Mouse (Mus musculus): ENCODE data around the gene Ank3. TPM values are rescaled to one million over a fixed set of nuclear protein-coding genes. Genes with fewer than 3 reads are reported as not detected.
A peak's percentile ranks its signal among the peaks of the same experiment; 100 is the strongest.

Ank3 gene
- polyA plus RNA-seq, 1 experiment from 2014 or later = 13.4 TPM

DNA sequence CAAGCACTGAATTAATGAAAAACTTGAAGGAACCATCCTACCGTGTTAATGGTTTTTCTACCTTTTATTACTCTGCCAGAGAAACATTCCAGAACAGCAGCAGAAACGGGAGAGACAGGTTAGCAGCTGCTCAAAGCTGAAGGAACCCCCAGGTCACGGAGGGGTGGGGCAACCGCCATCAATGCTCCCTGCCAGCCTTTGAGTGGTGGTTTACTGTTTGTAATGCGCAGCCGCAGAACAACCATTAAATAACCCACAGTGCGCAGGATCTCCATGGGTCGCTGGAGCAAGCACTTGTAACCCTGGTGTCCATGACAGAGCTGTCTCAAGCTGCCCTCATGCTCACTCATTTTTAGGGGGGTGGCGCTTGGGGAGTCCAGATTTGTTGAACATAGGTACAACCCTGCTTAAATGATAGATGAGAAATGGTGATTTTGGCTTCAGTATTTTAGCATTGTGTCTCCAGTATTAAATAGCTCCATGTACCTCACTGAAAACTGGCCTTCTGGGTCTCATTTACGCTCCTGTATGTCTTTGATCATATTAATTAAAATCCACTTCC is 133.7 kb downstream of the Ank3 start:
- Histone ChIP-seq H3K27ac (ENCODE audit: low read depth, low read length) (no peak overlapping the region), H3K4me2 (no peak overlapping the region), H3K36me3 (ENCODE audit: control insufficient read depth, insufficient read depth, low read length) (no peaks in the 10 kb centered on the region), H3K27me3 (replicated peaks; ENCODE audit: control insufficient read depth, insufficient read depth, low read length) (no peaks in the 10 kb centered on the region), H3K9ac (ENCODE audit: low read depth, low read length) (no peak overlapping the region), H3K4me1 (replicated peaks; ENCODE audit: control insufficient read depth, insufficient read depth, low read length) (no peaks in the 10 kb centered on the region), H3K9me3 (ENCODE audit: control insufficient read depth, low read length) (no peaks in the 10 kb centered on the region), H3K4me3 (ENCODE audit: low read depth, low read length) (no peak overlapping the region)
- no peak for DNase-seq (ENCODE audit: low spot score)
- 78% methylated on average over 10 of the region's 10 CpGs for WGBS
- ATAC-seq (replicated peaks; ENCODE audit: low FRiP score) = no peak

DNA sequence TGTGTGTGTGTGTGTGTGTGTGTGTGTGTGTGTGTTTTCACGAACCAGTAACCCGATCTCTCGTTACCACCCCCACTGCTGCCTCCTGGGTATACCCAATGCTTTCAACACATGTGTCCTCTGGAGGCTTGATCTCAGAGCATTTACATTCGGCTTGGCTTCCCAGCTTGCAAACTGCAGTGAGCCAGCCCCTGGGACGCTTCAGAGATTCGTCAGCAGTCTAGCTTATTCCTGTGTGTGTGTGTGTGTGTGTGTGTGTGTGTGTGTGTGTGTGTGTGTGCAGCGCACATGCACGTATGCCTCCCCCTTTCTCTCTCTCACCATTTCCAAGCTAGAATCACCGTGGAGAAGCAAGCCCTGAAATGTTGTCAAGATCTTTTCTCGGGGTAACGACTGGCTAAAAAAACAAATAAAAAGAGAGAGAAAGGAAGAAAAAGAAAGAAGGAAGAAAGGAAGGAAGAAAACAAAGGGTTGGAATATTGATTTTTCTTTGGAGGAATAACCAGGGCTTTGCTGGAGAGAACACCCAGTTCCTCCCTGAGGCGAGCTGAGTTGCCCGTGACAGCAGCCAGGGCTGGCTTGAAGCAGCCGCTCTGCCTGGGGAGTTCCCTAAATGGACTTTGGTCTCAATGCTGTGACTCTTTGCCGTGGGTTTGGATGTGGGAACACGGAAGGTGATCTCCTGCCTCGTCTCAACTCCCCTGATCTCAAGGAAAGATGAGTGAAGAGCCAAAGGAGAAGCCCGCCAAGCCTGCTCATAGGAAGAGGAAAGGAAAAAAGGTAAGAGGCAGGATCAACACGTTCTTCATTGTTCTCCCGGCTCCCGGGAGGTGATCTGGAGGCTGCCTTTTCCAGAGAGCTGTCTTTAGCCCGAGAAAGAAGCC is 135.2 kb downstream of the Ank3 start:
- H3K9ac ChIP-seq (ENCODE audit: low read depth, low read length) = peak overlapping the region; percentile 35; the same call in 1 of the 2 replicates

DNA sequence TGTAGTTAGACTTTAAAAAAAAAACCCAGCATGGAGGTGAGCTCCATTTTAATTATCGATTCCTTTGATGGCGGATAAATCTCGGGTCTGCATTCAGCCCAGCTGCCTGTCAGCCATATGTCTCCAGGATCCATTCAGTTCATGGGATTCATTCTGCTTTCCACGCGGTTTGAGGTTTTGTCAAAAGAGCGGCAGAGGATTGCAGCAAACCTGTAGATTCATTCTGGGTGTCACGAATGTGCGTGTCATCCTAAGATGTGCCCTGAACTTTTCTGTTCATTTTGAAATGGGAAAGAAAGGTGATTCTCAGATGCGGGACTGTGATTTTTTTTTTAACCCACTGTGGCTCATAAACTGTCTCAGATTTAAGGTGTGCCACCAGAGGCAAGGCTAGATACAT is 136.1 kb downstream of the Ank3 start:
- DNase-seq (ENCODE audit: low spot score) = no peak
- no peaks in the 10 kb centered on the region for H3K36me3 ChIP-seq (ENCODE audit: control insufficient read depth, insufficient read depth, low read length)
- no peak for ATAC-seq (replicated peaks; ENCODE audit: low FRiP score)
- WGBS = 77% methylated on average over 9 of the region's 9 CpGs
- no peak overlapping the region for H3K27ac ChIP-seq (ENCODE audit: low read depth, low read length)
- no peaks in the 10 kb centered on the region for H3K27me3 ChIP-seq (replicated peaks; ENCODE audit: control insufficient read depth, insufficient read depth, low read length)
- no peak overlapping the region for H3K9ac ChIP-seq (ENCODE audit: low read depth, low read length)
- H3K4me2 ChIP-seq = peak overlapping the region; percentile 61
- no peaks in the 10 kb centered on the region for H3K9me3 ChIP-seq (ENCODE audit: control insufficient read depth, low read length)
- no peaks in the 10 kb centered on the region for H3K4me1 ChIP-seq (replicated peaks; ENCODE audit: control insufficient read depth, insufficient read depth, low read length)
- H3K4me3 ChIP-seq (ENCODE audit: low read depth, low read length) = peak overlapping the region; percentile 17; the same call in 1 of the 2 replicates

More for the DNA sequence above, 135.2 kb downstream of the Ank3 start:
- Histone ChIP-seq H3K4me3 (ENCODE audit: low read depth, low read length) (peak overlapping the region; percentile 43), H3K9me3 (ENCODE audit: control insufficient read depth, low read length) (no peaks in the 10 kb centered on the region), H3K36me3 (ENCODE audit: control insufficient read depth, insufficient read depth, low read length) (no peaks in the 10 kb centered on the region), H3K4me1 (replicated peaks; ENCODE audit: control insufficient read depth, insufficient read depth, low read length) (no peaks in the 10 kb centered on the region), H3K4me2 (peak overlapping the region; percentile 61), H3K27me3 (replicated peaks; ENCODE audit: control insufficient read depth, insufficient read depth, low read length) (no peaks in the 10 kb centered on the region), H3K27ac (ENCODE audit: low read depth, low read length) (no peak overlapping the region)
- DNase-seq (ENCODE audit: low spot score) (peak; percentile 42), ATAC-seq (replicated peaks; ENCODE audit: low FRiP score) (no peak)
- 12% methylated on average over 22 of the region's 22 CpGs for WGBS

DNA sequence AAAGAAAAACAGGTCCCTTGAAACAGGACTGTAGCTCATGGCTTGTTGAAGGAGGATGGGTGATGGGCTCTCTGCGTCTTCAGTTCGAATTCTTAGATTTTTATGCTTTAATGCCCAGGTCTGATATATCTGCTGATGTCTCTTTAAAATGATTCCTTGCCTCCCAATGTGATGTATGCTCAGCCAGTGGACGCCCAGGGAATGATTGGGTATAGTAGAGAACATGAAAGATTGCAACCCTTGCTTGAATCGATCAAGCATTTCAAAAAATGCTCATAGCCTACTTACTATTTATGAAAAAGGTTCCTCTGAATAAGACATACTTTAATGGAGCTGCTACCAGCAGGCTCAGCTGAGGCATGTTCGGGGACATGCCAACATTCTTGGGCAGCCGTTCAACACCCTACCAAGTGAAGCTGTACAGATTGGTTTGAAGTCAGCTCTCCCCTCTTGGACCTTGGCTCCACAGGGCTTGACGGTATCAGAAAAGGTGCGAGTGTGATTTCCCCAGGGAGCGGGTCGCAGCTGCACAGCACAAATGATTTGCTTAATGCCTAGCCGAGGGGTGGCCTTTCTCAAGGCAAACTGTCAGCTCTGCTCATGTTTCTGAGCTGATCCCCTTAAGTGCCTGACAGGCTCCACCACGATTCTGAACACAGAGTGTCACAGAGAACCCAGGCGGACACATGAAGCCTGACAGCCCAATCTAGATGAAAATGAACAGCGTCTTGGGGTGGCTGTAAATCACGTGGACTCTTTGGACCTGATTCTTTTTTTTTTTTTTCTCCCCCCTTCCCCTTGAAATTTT is 136.8 kb downstream of the Ank3 start:
- Histone ChIP-seq H3K4me3 (ENCODE audit: low read depth, low read length) (peak overlapping the region; percentile 17; the same call in 1 of the 2 replicates), H3K36me3 (ENCODE audit: control insufficient read depth, insufficient read depth, low read length) (no peaks in the 10 kb centered on the region), H3K4me1 (replicated peaks; ENCODE audit: control insufficient read depth, insufficient read depth, low read length) (no peaks in the 10 kb centered on the region), H3K27me3 (replicated peaks; ENCODE audit: control insufficient read depth, insufficient read depth, low read length) (no peaks in the 10 kb centered on the region), H3K27ac (ENCODE audit: low read depth, low read length) (no peak overlapping the region), H3K9me3 (ENCODE audit: control insufficient read depth, low read length) (no peaks in the 10 kb centered on the region), H3K4me2 (peak overlapping the region; percentile 61), H3K9ac (ENCODE audit: low read depth, low read length) (no peak overlapping the region)
- DNase-seq (ENCODE audit: low spot score) (no peak), ATAC-seq (replicated peaks; ENCODE audit: low FRiP score) (no peak)
- 52% methylated on average over 15 of the region's 15 CpGs for WGBS

DNA sequence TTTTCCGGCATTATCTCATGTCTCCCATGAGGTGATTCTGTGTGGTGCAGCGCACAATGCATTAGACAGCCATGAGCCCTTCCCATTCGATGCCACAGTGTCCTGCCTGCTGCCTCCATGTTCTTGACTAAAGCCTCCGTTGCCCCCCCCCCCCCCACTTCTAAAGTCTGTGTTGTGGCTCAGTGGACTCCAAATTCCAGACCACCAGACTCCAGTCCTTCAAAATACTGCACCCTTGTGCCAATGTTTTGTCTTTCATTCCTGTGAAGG is 137.3 kb downstream of the Ank3 start:
- H3K27me3 ChIP-seq (replicated peaks; ENCODE audit: control insufficient read depth, insufficient read depth, low read length) = no peaks in the 10 kb centered on the region
- no peak overlapping the region for H3K9ac ChIP-seq (ENCODE audit: low read depth, low read length)
- no peak overlapping the region for H3K4me3 ChIP-seq (ENCODE audit: low read depth, low read length)
- H3K4me1 ChIP-seq (replicated peaks; ENCODE audit: control insufficient read depth, insufficient read depth, low read length) = no peaks in the 10 kb centered on the region
- no peaks in the 10 kb centered on the region for H3K9me3 ChIP-seq (ENCODE audit: control insufficient read depth, low read length)
- H3K36me3 ChIP-seq (ENCODE audit: control insufficient read depth, insufficient read depth, low read length) = no peaks in the 10 kb centered on the region
- H3K27ac ChIP-seq (ENCODE audit: low read depth, low read length) = no peak overlapping the region
- H3K4me2 ChIP-seq = no peak overlapping the region; the same call in 1 of the 2 replicates
- no peak for ATAC-seq (replicated peaks; ENCODE audit: low FRiP score)
- no peak for DNase-seq (ENCODE audit: low spot score)
- 58% methylated on average over 4 of the region's 4 CpGs for WGBS

DNA sequence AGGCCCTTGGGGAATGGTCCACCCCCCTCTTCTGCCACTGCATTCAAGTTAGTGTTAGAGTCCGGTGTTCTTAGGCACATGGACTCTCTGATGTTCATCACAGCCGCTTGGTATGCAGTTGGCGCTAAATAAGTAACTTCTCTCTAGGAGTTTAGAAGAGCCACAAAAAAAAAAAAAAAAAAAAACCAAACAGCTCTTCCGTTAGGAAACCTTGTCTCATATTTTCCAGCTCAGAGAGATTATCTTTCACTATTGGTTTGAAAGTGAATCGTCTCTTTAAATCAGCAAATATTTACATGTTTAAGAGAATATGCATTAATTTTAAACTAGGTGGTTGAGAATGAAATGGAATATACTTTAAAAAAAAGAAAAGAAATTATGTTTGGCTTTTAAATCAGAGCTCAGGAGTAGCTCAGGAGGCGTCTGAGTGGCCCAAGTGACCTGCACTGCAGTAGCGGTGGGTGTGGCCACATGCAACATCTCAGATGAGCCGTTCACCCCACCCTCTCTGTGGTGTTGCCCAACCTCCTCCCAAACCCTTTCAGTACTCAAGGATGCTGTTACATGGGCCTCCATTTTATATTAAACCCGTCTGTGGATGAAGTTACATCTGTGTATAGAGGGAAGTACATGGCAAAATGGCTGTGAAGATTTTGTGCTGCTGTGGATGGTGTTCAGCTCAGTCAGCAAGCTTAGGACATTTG is 138.0 kb downstream of the Ank3 start:
- Histone ChIP-seq H3K4me3 (ENCODE audit: low read depth, low read length) (no peak overlapping the region), H3K9me3 (ENCODE audit: control insufficient read depth, low read length) (no peaks in the 10 kb centered on the region), H3K4me2 (no peak overlapping the region), H3K27ac (ENCODE audit: low read depth, low read length) (no peak overlapping the region), H3K4me1 (replicated peaks; ENCODE audit: control insufficient read depth, insufficient read depth, low read length) (no peaks in the 10 kb centered on the region), H3K9ac (ENCODE audit: low read depth, low read length) (no peak overlapping the region), H3K27me3 (replicated peaks; ENCODE audit: control insufficient read depth, insufficient read depth, low read length) (no peaks in the 10 kb centered on the region), H3K36me3 (ENCODE audit: control insufficient read depth, insufficient read depth, low read length) (no peaks in the 10 kb centered on the region)
- ATAC-seq (replicated peaks; ENCODE audit: low FRiP score) (no peak), DNase-seq (ENCODE audit: low spot score) (no peak)
- 65% methylated on average over 9 of the region's 9 CpGs for WGBS

DNA sequence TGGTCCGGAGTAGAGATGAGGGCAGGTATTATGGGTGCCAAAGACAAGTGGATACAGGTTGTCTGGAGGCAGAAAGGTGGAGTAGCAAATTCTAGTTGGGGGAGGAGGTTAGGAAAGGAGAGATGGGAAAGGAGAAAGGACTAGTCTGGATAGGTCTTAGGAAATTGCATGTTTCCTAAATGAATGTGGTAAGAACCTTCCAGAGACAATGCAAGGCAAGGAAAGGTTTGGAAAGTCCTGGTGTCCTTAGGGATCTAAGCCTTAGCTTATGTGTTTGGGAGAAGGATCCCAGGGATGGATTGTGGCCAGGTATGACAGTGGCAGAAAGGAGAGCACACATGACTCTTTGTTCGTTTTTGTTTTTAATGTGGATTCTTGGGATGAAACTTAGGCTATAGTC is 139.7 kb downstream of the Ank3 start:
- no peak overlapping the region for H3K4me3 ChIP-seq (ENCODE audit: low read depth, low read length)
- H3K9ac ChIP-seq (ENCODE audit: low read depth, low read length) = no peak overlapping the region
- no peak overlapping the region for H3K27ac ChIP-seq (ENCODE audit: low read depth, low read length)
- no peaks in the 10 kb centered on the region for H3K9me3 ChIP-seq (ENCODE audit: control insufficient read depth, low read length)
- ATAC-seq (replicated peaks; ENCODE audit: low FRiP score) (no peak), DNase-seq (ENCODE audit: low spot score) (no peak)
- 75% methylated on average over 2 of the region's 2 CpGs for WGBS
- H3K36me3 ChIP-seq (ENCODE audit: control insufficient read depth, insufficient read depth, low read length) = no peaks in the 10 kb centered on the region
- H3K4me2 ChIP-seq = no peak overlapping the region
- no peaks in the 10 kb centered on the region for H3K27me3 ChIP-seq (replicated peaks; ENCODE audit: control insufficient read depth, insufficient read depth, low read length)
- H3K4me1 ChIP-seq (replicated peaks; ENCODE audit: control insufficient read depth, insufficient read depth, low read length) = no peaks in the 10 kb centered on the region

DNA sequence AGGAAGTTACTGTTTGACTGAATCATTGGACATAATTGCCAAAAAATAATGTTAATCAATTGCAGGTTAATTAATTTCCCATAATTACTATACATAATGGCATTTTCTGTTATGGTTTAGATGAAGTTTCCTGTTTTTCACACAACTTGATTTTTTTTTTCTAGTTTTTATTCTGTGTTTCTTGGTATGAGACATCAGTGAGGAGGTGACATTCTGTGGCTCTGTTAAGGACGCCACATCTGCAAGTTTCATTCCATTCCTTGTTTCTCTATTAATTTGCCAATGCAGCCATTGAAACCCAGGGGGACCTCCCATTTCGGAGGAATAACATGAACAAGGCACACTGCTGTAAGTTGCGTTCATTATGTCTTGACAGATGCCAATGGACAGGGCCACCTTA is 143.9 kb downstream of the Ank3 start:
- Histone ChIP-seq H3K36me3 (ENCODE audit: control insufficient read depth, insufficient read depth, low read length) (no peaks in the 10 kb centered on the region), H3K9me3 (ENCODE audit: control insufficient read depth, low read length) (no peaks in the 10 kb centered on the region), H3K27me3 (replicated peaks; ENCODE audit: control insufficient read depth, insufficient read depth, low read length) (no peaks in the 10 kb centered on the region), H3K9ac (ENCODE audit: low read depth, low read length) (no peak overlapping the region), H3K4me1 (replicated peaks; ENCODE audit: control insufficient read depth, insufficient read depth, low read length) (no peaks in the 10 kb centered on the region), H3K27ac (ENCODE audit: low read depth, low read length) (no peak overlapping the region), H3K4me3 (ENCODE audit: low read depth, low read length) (no peak overlapping the region), H3K4me2 (no peak overlapping the region)
- 87% methylated on average over 3 of the region's 3 CpGs for WGBS
- DNase-seq (ENCODE audit: low spot score) (no peak), ATAC-seq (replicated peaks; ENCODE audit: low FRiP score) (no peak)

Data from liver, embryonic 11.5 days (tissue).